Mouse (Mus musculus): ENCODE measurements around the gene Ttc3.

The Ttc3 gene

GRCm38 (mm10) chr16:94504192-94504591, 133.8 kb downstream of the Ttc3 start:
- no peak for DNase-seq (ENCODE audit: low read depth, low spot score)

DNA sequence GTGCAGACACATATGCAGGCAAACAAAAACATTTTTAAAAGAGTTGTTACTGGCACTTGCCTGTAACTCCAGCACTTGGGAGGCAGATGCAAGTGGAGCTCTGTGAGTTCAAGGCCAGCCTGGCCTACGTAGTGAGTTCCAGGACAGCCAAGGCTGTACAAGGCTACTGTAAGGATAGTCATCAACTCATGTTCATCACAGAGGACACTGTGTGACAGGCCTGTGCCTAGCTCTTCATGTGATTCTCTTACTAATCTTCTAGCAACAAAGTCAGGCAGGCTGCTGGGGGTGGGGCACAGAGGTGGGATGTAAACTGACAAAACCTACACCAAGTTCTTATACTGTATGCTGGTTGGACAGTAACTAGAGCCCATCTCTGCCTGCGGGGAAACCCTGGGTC, 136.7 kb downstream of the Ttc3 start:
- no peak for DNase-seq (ENCODE audit: low read depth, low spot score)

DNA sequence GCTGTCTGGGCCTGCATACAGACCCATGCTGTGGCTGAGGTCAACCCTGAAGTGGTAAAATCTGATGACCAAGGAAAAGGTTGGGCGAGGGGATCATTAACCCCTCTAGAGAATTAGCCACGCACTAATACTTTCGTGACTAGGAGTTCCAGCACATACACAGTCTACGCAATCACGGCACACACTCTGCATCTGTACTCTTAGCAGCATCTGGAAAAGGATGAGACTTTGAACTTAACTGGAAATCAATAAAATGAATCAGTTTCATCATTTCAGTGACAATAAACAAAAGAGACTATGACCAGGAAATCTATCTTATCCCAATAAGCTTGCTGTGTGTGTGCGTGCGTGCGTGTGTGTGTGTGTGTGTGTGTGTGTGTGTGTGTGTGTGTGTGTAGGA, 138.4 kb downstream of the Ttc3 start:
- no peak for DNase-seq (ENCODE audit: low read depth, low spot score)

DNA sequence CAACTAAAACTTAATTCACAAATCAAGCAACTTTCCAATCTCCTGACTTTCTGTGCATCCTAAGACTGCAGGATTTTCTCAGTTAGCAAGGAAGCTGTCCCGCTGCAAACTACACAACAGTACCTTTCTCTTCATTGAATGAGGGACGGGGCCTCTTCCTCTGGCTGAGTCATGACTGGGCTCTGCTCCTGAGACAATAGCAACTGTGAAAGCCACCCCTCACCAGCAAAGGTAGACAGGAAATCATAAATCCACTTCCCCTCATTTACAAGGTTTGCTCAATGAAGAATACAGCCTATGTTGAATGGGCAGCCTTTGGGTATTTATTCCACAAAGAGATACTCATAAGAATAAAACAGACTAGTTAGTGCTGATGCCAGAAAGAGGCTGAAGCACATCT, 139.6 kb downstream of the Ttc3 start:
- DNase-seq (ENCODE audit: low read depth, low spot score), result peak; percentile 78

- DNase-seq (ENCODE audit: low read depth, low spot score), result no peak
These were observed 147.2 kb downstream of the Ttc3 start for GRCm38 (mm10) chr16:94517606-94518005.
